Mouse (Mus musculus) lung, postnatal 0 days (tissue): Measurements from ENCODE around the gene Ptprb. TPM values are rescaled to one million over a fixed set of nuclear protein-coding genes. Genes with fewer than 3 reads are reported as not detected.
A peak's percentile ranks its signal among the peaks of the same experiment; 100 is the strongest.

Experiments used
- ATAC-seq: fragments of 200-750 bp; cut with Nextera tagmentation; 2 replicates; pipeline ENCODE4 v1.8.0; 2017; ENCODE audit warnings: moderate library complexity
- DNase-seq: peaks from one replicate; pipeline ENCODE4 v3.0.0-alpha.2; 2016; ENCODE audit warnings: low spot score
- H3K27ac ChIP-seq: fragments of 300-500 bp; sonication (generic); 2 replicates; pipeline ENCODE4 v1.5.1; 2014; ENCODE audit warnings: antibody characterized with exemption, mild to moderate bottlenecking, low read length, mixed read lengths
- H3K27me3 ChIP-seq: fragments of 300-500 bp; sonication (generic); replicated peaks from 2 replicates; pipeline ENCODE4 v1.6.1; 2014; ENCODE audit warnings: low read length, mixed read lengths; ENCODE audit not compliant: insufficient read depth
- H3K36me3 ChIP-seq: fragments of 300-500 bp; sonication (generic); 2 replicates; pipeline ENCODE4 v1.6.1; 2014; ENCODE audit warnings: low read length, mixed read lengths; ENCODE audit not compliant: insufficient read depth
- H3K4me1 ChIP-seq: fragments of 300-500 bp; sonication (generic); 2 replicates; pipeline ENCODE4 v1.6.1; 2014; ENCODE audit warnings: antibody characterized with exemption, low read depth, low read length, mixed read lengths; ENCODE audit not compliant: insufficient read depth
- H3K4me2 ChIP-seq: fragments of 300-500 bp; sonication (generic); replicated peaks from 2 replicates; pipeline ENCODE4 v1.6.1; 2014; ENCODE audit warnings: low read depth, mild to moderate bottlenecking, low read length, moderate library complexity, mixed read lengths
- H3K4me3 ChIP-seq: fragments of 300-500 bp; sonication (generic); 2 replicates; pipeline ENCODE4 v1.5.1; 2014; ENCODE audit warnings: low read depth, low read length
- H3K9ac ChIP-seq: fragments of 300-500 bp; sonication (generic); replicated peaks from 2 replicates; pipeline ENCODE4 v1.6.1; 2014; ENCODE audit warnings: low read depth, mild to moderate bottlenecking
- H3K9me3 ChIP-seq: fragments of 300-500 bp; sonication (generic); 2 replicates; pipeline ENCODE4 v1.6.1; 2016; ENCODE audit warnings: low read length, mixed read lengths
- CTCF ChIP-seq: IDR thresholded peaks from 2 replicates; pipeline ENCODE4 v1.5.1; 2016; ENCODE audit warnings: antibody characterized with exemption, mild to moderate bottlenecking
- EP300 ChIP-seq: IDR thresholded peaks from 2 replicates; pipeline ENCODE4 v1.6.1; 2016; ENCODE audit warnings: antibody characterized with exemption, mild to moderate bottlenecking, control low read depth
- WGBS: fragments of 180-500 bp; shearing (Covaris S2); extraction: QIAGEN DNeasy Blood & Tissue Kit; methylation state at CpG from one replicate; pipeline ENCODE4 v1.1.7; 2014; 5-methylcytosine and 5-hydroxymethylcytosine counted together
- polyA plus RNA-seq: library from polyadenylated mRNA; unstranded; fragments of >200 nt; fragmentation: Nextera tagmentation; extraction: Ambion mirVana; gene quantifications from 2 replicates; pipeline ENCODE4 v1.2.1, GENCODE M21; 2015

The Ptprb gene
- polyA plus RNA-seq, 1 experiment from 2014 or later: 25.0 TPM

- Histone ChIP-seq H3K27ac (no peak overlapping the region), H3K9me3 (no peaks in the 10 kb centered on the region), H3K9ac (no peak overlapping the region), H3K4me2 (no peak overlapping the region), H3K27me3 (no peaks in the 10 kb centered on the region), H3K4me3 (no peak overlapping the region), H3K36me3 (no peaks in the 10 kb centered on the region), H3K4me1 (no peaks in the 10 kb centered on the region)
- TF ChIP-seq CTCF (no peak), EP300 (no peak)
- DNase-seq: no peak
- WGBS: 58% methylated on average over 9 of the region's 9 CpGs
- ATAC-seq: no peak
Measured at GRCm38 (mm10) chr10:116393790-116394475, 118.6 kb downstream of the Ptprb start.

- Histone ChIP-seq H3K9ac (no peak overlapping the region), H3K36me3 (no peaks in the 10 kb centered on the region), H3K4me3 (no peak overlapping the region), H3K9me3 (no peaks in the 10 kb centered on the region), H3K4me2 (no peak overlapping the region), H3K27me3 (no peaks in the 10 kb centered on the region), H3K4me1 (no peaks in the 10 kb centered on the region), H3K27ac (no peak overlapping the region)
- 28% methylated on average over 4 of the region's 4 CpGs for WGBS
- DNase-seq: no peak
- no peak for ATAC-seq
- no peak for TF ChIP-seq CTCF
- no peak for TF ChIP-seq EP300
Measured at GRCm38 (mm10) chr10:116394585-116394984, 119.3 kb downstream of the Ptprb start.

- WGBS: 68% methylated on average over 5 of the region's 5 CpGs
- no peak overlapping the region for H3K4me3 ChIP-seq
- no peaks in the 10 kb centered on the region for H3K9me3 ChIP-seq
- H3K36me3 ChIP-seq: no peaks in the 10 kb centered on the region
- H3K4me1 ChIP-seq: no peaks in the 10 kb centered on the region
- H3K27me3 ChIP-seq: no peaks in the 10 kb centered on the region
- no peak overlapping the region for H3K9ac ChIP-seq
- ATAC-seq (no peak), DNase-seq (no peak)
- H3K4me2 ChIP-seq: no peak overlapping the region
- no peak overlapping the region for H3K27ac ChIP-seq
- no peak for TF ChIP-seq EP300
- TF ChIP-seq CTCF: no peak
Measured at GRCm38 (mm10) chr10:116396279-116396678, 121.0 kb downstream of the Ptprb start.

GRCm38 (mm10) chr10:116396966-116397365, 121.6 kb downstream of the Ptprb start:
- Histone ChIP-seq H3K9me3 (no peaks in the 10 kb centered on the region), H3K4me2 (no peak overlapping the region), H3K4me1 (no peaks in the 10 kb centered on the region), H3K27ac (no peak overlapping the region), H3K27me3 (no peaks in the 10 kb centered on the region), H3K4me3 (no peak overlapping the region), H3K9ac (no peak overlapping the region), H3K36me3 (no peaks in the 10 kb centered on the region)
- DNase-seq (no peak), ATAC-seq (no peak)
- 87% methylated on average over 13 of the region's 13 CpGs for WGBS
- TF ChIP-seq CTCF: no peak
- TF ChIP-seq EP300: no peak

GRCm38 (mm10) chr10:116397573-116397972, 122.2 kb downstream of the Ptprb start:
- no peak for DNase-seq
- Histone ChIP-seq H3K4me3 (no peak overlapping the region), H3K9ac (no peak overlapping the region)

DNA sequence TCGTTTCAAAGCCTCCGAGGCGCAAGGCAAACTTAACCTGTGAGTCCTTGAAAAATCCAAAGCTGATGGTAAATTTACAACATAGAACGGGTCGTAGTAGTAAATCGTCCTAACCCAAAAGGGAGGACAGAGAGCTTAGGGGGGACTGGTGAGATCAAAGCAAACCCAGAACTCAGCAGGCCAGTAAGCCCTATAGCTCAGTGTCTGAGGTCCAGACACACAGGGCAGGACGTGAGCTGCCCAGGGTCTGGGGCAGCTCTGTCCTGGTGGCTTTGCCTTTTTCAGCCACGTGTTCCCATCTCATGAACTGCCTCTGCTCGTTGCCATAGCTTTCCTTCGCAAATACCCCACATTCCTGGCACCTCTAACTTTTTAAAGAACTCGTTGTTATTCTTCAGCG, 122.7 kb downstream of the Ptprb start:
- Histone ChIP-seq H3K9me3 (no peaks in the 10 kb centered on the region), H3K4me3 (no peak overlapping the region), H3K4me2 (0 out of 2 replicates have a peak overlapping the region, but pooled peaks have one; percentile 8), H3K36me3 (no peaks in the 10 kb centered on the region), H3K4me1 (no peaks in the 10 kb centered on the region), H3K27me3 (no peaks in the 10 kb centered on the region), H3K9ac (no peak overlapping the region), H3K27ac (no peak overlapping the region)
- 40% methylated on average over 12 of the region's 12 CpGs for WGBS
- TF ChIP-seq EP300: no peak
- DNase-seq (no peak), ATAC-seq (no peak)

More at GRCm38 (mm10) chr10:116397573-116397972, 122.2 kb downstream of the Ptprb start:
- no peaks in the 10 kb centered on the region for H3K27me3 ChIP-seq
- 0 out of 2 replicates have a peak overlapping the region, but pooled peaks have one; percentile 8 for H3K4me2 ChIP-seq
- H3K36me3 ChIP-seq: no peaks in the 10 kb centered on the region
- 15% methylated on average over 14 of the region's 14 CpGs for WGBS
- ATAC-seq: no peak
- H3K27ac ChIP-seq: no peak overlapping the region
- H3K4me1 ChIP-seq: no peaks in the 10 kb centered on the region
- TF ChIP-seq CTCF (no peak), EP300 (no peak)
- no peaks in the 10 kb centered on the region for H3K9me3 ChIP-seq
